Mouse (Mus musculus): Measurements from ENCODE around the gene Rims4.

GRCm38 (mm10) chr2:163882859-163883652 lies 35.4 kb downstream of the Rims4 start:
- TF ChIP-seq GATA1 (IDR thresholded peaks at IDR 0.05; ENCODE audit: borderline replicate concordance, low read length) (no peak), CTCF (IDR thresholded peaks at IDR 0.05; ENCODE audit: low read depth, low read length) (no peak)

All from G1E (cell line).